Mouse (Mus musculus): ENCODE results near the gene Tmem150a. TPM values are rescaled to one million over a fixed set of nuclear protein-coding genes. Genes with fewer than 3 reads are reported as not detected.

The Tmem150a gene
- polyA plus RNA-seq, 1 experiment from 2014 or later, result 9.2 TPM

DNA sequence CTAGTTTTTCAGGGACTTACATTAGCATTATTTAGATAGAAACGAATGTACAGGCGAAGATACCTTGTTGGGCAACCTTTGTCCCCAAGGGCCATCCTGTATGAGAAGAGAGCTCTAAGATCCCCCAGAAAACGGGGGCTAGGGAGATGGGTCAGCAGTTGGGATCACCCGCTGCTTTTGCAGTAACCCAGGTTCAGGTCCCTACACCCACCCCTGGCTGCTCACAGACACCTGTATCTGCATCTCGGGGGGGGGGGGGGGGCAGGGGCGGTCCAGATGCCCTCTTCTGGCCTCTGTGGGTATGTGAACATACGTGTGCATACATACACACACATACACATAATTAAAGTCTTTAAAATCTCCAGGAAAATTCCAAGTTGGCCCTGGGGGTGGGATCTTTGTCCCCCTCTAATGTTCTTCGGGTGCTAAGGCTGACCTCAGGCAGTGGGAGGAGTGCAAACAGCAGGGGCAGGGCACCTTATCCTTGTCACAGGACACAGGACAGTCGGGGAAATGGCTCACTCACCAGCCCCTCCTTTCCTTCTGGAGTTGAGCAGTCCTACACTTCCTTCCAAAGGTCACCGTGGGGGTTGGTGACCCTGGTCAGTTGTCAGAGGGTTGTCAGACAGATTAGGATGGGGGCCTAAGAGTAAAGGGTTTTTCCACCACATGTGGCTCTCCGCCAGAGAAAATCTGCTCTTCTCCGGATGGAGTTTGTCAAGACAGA is 35.7 kb downstream of the Tmem150a start:
- ATAC-seq (ENCODE audit: low FRiP score), result no peak; the same call in 1 of the 2 replicates
- Histone ChIP-seq H3K9me3 (ENCODE audit: control insufficient read depth, low read length) (no peaks in the 10 kb centered on the region), H3K4me1 (replicated peaks; ENCODE audit: control insufficient read depth, insufficient read depth, low read length) (peaks cover 3% of the 10 kb centered on the region; the same call in 1 of the 2 replicates), H3K9ac (ENCODE audit: low read depth, low read length) (peak overlapping the region; percentile 65; the same call in 1 of the 2 replicates), H3K4me2 (replicated peaks; ENCODE audit: low read depth, low read length) (peak overlapping the region; percentile 49), H3K4me3 (ENCODE audit: low read depth, low read length) (peak overlapping the region; percentile 34), H3K36me3 (ENCODE audit: control insufficient read depth, insufficient read depth, low read length) (no peaks in the 10 kb centered on the region), H3K27ac (ENCODE audit: low read depth, low read length) (no peak overlapping the region), H3K27me3 (ENCODE audit: control insufficient read depth, insufficient read depth, low read length) (peaks cover 7% of the 10 kb centered on the region; the same call in 1 of the 2 replicates)
- DNase-seq (ENCODE audit: low spot score), result peak; percentile 21
- WGBS, result 16% methylated on average over 12 of the region's 12 CpGs

DNA sequence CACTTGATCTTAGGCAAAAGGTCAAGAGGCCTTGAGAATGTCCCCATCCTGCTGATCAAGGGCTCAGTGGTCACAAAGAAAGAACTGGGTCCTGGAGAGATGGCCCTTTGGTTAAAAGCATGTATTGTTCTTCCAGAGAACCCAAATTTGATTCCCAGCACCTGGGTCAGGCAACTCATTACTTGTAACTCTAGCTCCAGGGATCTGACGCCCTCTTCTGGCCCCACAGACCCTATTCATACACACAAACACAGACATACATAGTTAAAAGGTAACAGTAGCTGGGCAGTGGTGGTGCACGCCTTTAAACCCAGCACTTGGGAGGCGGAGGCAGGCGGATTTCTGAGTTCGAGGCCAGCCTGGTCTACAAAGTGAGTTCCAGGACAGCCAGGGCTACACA is 37.1 kb downstream of the Tmem150a start:
- Histone ChIP-seq H3K27me3 (ENCODE audit: control insufficient read depth, insufficient read depth, low read length) (peaks cover 7% of the 10 kb centered on the region; the same call in 1 of the 2 replicates), H3K9ac (ENCODE audit: low read depth, low read length) (no peak overlapping the region), H3K9me3 (ENCODE audit: control insufficient read depth, low read length) (no peaks in the 10 kb centered on the region), H3K4me3 (ENCODE audit: low read depth, low read length) (no peak overlapping the region), H3K4me2 (replicated peaks; ENCODE audit: low read depth, low read length) (no peak overlapping the region), H3K27ac (ENCODE audit: low read depth, low read length) (no peak overlapping the region), H3K36me3 (ENCODE audit: control insufficient read depth, insufficient read depth, low read length) (no peaks in the 10 kb centered on the region), H3K4me1 (replicated peaks; ENCODE audit: control insufficient read depth, insufficient read depth, low read length) (peaks cover 3% of the 10 kb centered on the region; the same call in 1 of the 2 replicates)
- WGBS, result 88% methylated on average over 5 of the region's 5 CpGs
- ATAC-seq (ENCODE audit: low FRiP score) (no peak), DNase-seq (ENCODE audit: low spot score) (no peak)

DNA sequence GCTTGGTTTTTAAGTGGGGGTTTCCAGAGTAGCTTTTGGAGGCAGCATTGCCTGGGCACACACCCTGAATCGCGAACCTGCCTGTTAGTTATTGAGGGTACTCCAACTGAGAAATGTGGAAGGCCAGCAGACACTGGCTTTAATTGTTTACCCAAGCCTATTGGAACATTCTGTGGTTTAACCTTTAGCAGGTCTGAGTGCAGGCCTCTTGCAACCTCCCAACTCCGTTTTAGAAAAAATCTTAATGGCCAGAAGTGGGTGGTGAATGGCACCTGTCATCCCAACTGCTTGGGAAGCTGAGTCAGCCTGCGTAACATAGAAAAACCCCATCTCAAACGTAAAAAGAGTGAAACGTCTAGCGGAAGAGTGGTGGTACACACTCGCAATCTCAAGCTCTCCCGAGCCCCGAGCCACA is 41.6 kb downstream of the Tmem150a start:
- DNase-seq (ENCODE audit: low spot score) (no peak), ATAC-seq (ENCODE audit: low FRiP score) (no peak)
- 88% methylated on average over 10 of the region's 10 CpGs for WGBS
- H3K4me2 ChIP-seq (replicated peaks; ENCODE audit: low read depth, low read length), result no peak overlapping the region
- H3K27ac ChIP-seq (ENCODE audit: low read depth, low read length), result no peak overlapping the region
- H3K4me1 ChIP-seq (replicated peaks; ENCODE audit: control insufficient read depth, insufficient read depth, low read length), result no peaks in the 10 kb centered on the region
- H3K27me3 ChIP-seq (ENCODE audit: control insufficient read depth, insufficient read depth, low read length), result no peaks in the 10 kb centered on the region
- no peaks in the 10 kb centered on the region for H3K9me3 ChIP-seq (ENCODE audit: control insufficient read depth, low read length)
- no peak overlapping the region for H3K9ac ChIP-seq (ENCODE audit: low read depth, low read length)
- no peaks in the 10 kb centered on the region for H3K36me3 ChIP-seq (ENCODE audit: control insufficient read depth, insufficient read depth, low read length)
- no peak overlapping the region for H3K4me3 ChIP-seq (ENCODE audit: low read depth, low read length)

DNA sequence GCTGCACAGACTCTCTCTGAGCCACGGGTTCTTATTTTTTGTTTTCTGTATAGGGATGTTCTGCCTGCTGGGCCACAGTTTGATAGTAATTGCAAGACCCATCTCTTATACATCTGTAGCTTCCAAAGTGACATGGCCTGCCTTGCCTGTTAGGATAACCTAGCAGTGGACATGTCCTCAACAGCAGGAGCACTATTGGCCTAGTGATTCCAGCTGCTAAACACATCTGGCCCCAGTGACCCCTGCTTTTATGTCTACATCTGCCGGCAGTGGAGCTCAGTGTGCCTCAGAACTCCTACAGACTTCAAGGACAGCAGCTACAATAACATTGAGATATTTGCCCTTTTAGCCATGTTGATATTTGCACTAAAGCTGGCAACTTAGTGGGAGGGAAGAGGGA is 44.7 kb downstream of the Tmem150a start:
- ATAC-seq (ENCODE audit: low FRiP score) (no peak), DNase-seq (ENCODE audit: low spot score) (no peak)
- Histone ChIP-seq H3K4me3 (ENCODE audit: low read depth, low read length) (no peak overlapping the region), H3K27me3 (ENCODE audit: control insufficient read depth, insufficient read depth, low read length) (no peaks in the 10 kb centered on the region), H3K27ac (ENCODE audit: low read depth, low read length) (no peak overlapping the region), H3K9me3 (ENCODE audit: control insufficient read depth, low read length) (no peaks in the 10 kb centered on the region), H3K4me1 (replicated peaks; ENCODE audit: control insufficient read depth, insufficient read depth, low read length) (no peaks in the 10 kb centered on the region), H3K4me2 (replicated peaks; ENCODE audit: low read depth, low read length) (no peak overlapping the region), H3K9ac (ENCODE audit: low read depth, low read length) (no peak overlapping the region), H3K36me3 (ENCODE audit: control insufficient read depth, insufficient read depth, low read length) (no peaks in the 10 kb centered on the region)
- whole genome bisulfite sequencing, result 44% methylated on average over 2 of the region's 2 CpGs

DNA sequence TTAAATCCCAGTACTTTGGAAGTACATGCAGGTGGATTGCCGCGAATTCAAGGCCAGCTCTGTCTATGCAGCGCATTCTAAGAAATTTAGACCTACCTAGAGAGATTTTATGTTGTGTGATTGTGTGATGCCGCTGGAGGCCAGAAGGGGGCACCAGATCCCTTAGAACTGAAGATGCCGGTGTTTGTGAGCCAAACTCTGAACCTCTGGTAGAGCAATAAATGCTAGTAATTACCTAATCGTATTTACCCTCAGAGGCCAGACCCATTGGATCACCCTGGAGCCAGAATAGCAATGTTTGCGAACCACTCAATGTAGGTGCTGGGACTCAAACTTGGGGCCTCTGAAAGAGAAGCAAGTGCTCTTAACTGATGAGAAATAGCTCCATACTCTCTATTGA is 46.6 kb downstream of the Tmem150a start:
- Histone ChIP-seq H3K36me3 (ENCODE audit: control insufficient read depth, insufficient read depth, low read length) (no peaks in the 10 kb centered on the region), H3K27ac (ENCODE audit: low read depth, low read length) (no peak overlapping the region), H3K4me3 (ENCODE audit: low read depth, low read length) (no peak overlapping the region), H3K9ac (ENCODE audit: low read depth, low read length) (no peak overlapping the region), H3K27me3 (ENCODE audit: control insufficient read depth, insufficient read depth, low read length) (no peaks in the 10 kb centered on the region), H3K9me3 (ENCODE audit: control insufficient read depth, low read length) (no peaks in the 10 kb centered on the region), H3K4me1 (replicated peaks; ENCODE audit: control insufficient read depth, insufficient read depth, low read length) (no peaks in the 10 kb centered on the region), H3K4me2 (replicated peaks; ENCODE audit: low read depth, low read length) (no peak overlapping the region)
- ATAC-seq (ENCODE audit: low FRiP score) (no peak), DNase-seq (ENCODE audit: low spot score) (peak; percentile 81)
- 26% methylated on average over 7 of the region's 7 CpGs for WGBS

DNA sequence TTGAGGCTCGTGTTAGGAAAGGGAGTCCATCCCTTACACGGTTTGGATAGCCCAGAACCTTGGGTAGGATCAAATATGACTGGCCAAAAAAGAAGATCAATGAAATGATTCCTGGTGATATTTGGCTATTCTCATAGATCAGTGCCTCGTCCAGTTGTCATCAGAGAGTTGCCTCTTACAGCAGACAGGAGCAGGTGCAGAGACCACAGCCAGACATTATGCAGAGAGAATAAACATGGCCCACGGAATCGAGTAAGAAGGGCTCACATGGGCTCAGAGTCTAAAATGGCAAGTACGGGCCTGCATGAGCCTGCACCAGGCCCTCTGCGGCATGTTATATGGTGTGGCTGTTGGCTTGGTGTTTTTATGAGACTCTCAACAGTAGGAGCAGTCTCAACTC is 50.1 kb downstream of the Tmem150a start:
- no peak overlapping the region for H3K4me2 ChIP-seq (replicated peaks; ENCODE audit: low read depth, low read length)
- no peak overlapping the region for H3K4me3 ChIP-seq (ENCODE audit: low read depth, low read length)
- H3K9ac ChIP-seq (ENCODE audit: low read depth, low read length), result no peak overlapping the region
- no peaks in the 10 kb centered on the region for H3K27me3 ChIP-seq (ENCODE audit: control insufficient read depth, insufficient read depth, low read length)
- no peaks in the 10 kb centered on the region for H3K36me3 ChIP-seq (ENCODE audit: control insufficient read depth, insufficient read depth, low read length)
- DNase-seq (ENCODE audit: low spot score) (no peak), ATAC-seq (ENCODE audit: low FRiP score) (no peak)
- no peak overlapping the region for H3K27ac ChIP-seq (ENCODE audit: low read depth, low read length)
- H3K9me3 ChIP-seq (ENCODE audit: control insufficient read depth, low read length), result no peaks in the 10 kb centered on the region
- 88% methylated on average over 7 of the region's 7 CpGs for WGBS
- H3K4me1 ChIP-seq (replicated peaks; ENCODE audit: control insufficient read depth, insufficient read depth, low read length), result no peaks in the 10 kb centered on the region

DNA sequence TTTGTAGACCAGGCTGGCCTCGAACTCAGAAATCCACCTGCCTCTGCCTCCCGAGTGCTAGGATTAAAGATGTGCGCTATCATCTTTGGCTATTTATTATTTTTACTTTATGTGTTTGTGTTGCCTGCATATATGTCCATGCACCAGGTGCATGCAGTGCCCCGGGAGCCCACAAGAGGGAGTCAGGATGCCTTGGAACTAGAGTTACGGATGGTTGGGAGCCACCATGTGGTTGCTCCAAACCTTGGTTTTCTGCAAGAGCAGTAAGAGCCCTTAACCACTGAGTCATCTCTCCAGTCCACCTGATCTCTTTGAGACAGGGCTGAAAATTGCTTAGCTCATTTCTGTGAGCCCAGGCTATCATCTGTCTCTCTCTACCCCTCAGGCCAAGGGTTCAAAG is 51.9 kb downstream of the Tmem150a start:
- no peaks in the 10 kb centered on the region for H3K9me3 ChIP-seq (ENCODE audit: control insufficient read depth, low read length)
- peak; percentile 94 for DNase-seq (ENCODE audit: low spot score)
- no peak overlapping the region for H3K4me2 ChIP-seq (replicated peaks; ENCODE audit: low read depth, low read length)
- H3K4me3 ChIP-seq (ENCODE audit: low read depth, low read length), result no peak overlapping the region
- no peaks in the 10 kb centered on the region for H3K36me3 ChIP-seq (ENCODE audit: control insufficient read depth, insufficient read depth, low read length)
- H3K27me3 ChIP-seq (ENCODE audit: control insufficient read depth, insufficient read depth, low read length), result no peaks in the 10 kb centered on the region
- H3K27ac ChIP-seq (ENCODE audit: low read depth, low read length), result no peak overlapping the region
- 4% methylated on average over 5 of the region's 5 CpGs for WGBS
- peak; percentile 61 for ATAC-seq (ENCODE audit: low FRiP score)
- no peak overlapping the region for H3K9ac ChIP-seq (ENCODE audit: low read depth, low read length)
- H3K4me1 ChIP-seq (replicated peaks; ENCODE audit: control insufficient read depth, insufficient read depth, low read length), result no peaks in the 10 kb centered on the region

Other genes starting within 250 kb of the Tmem150a start
- 9.2 and 9.6 TPM in 2 replicates for gene Atoh8, start 119.9 kb upstream of the Tmem150a start, polyA plus RNA-seq (2014; fragmentation: Nextera tagmentation; extraction: Ambion mirVana)
- not detected in 2 replicates for gene Sftpb, start 50.8 kb upstream of the Tmem150a start, polyA plus RNA-seq (2014; fragmentation: Nextera tagmentation; extraction: Ambion mirVana)
- gene Usp39, start 10.3 kb upstream of the Tmem150a start, polyA plus RNA-seq (2014; fragmentation: Nextera tagmentation; extraction: Ambion mirVana), result 102 and 113 TPM in 2 replicates
- 17.6 and 28.4 TPM in 2 replicates for gene 0610030E20Rik, start 8.1 kb upstream of the Tmem150a start, polyA plus RNA-seq (2014; fragmentation: Nextera tagmentation; extraction: Ambion mirVana)
- 106 and 111 TPM in 2 replicates for gene Rnf181, start 11.5 kb downstream of the Tmem150a start, polyA plus RNA-seq (2014; fragmentation: Nextera tagmentation; extraction: Ambion mirVana)
- 13.4 and 13.7 TPM in 2 replicates for gene Vamp5, start 25.0 kb downstream of the Tmem150a start, polyA plus RNA-seq (2014; fragmentation: Nextera tagmentation; extraction: Ambion mirVana)
- gene Vamp8, start 35.3 kb downstream of the Tmem150a start, polyA plus RNA-seq (2014; fragmentation: Nextera tagmentation; extraction: Ambion mirVana), result 35.2 and 37.9 TPM in 2 replicates
- gene Ggcx, start 58.9 kb downstream of the Tmem150a start, polyA plus RNA-seq (2014; fragmentation: Nextera tagmentation; extraction: Ambion mirVana), result 12.9 and 13.1 TPM in 2 replicates
- gene Mat2a, start 84.1 kb downstream of the Tmem150a start, polyA plus RNA-seq (2014; fragmentation: Nextera tagmentation; extraction: Ambion mirVana), result 409 and 478 TPM in 2 replicates
- 0.45 and 0.66 TPM in 2 replicates for gene Sh2d6, start 166.3 kb downstream of the Tmem150a start, polyA plus RNA-seq (2014; fragmentation: Nextera tagmentation; extraction: Ambion mirVana)
- gene Capg, start 188.9 kb downstream of the Tmem150a start, polyA plus RNA-seq (2014; fragmentation: Nextera tagmentation; extraction: Ambion mirVana), result 10.4 TPM in 2 replicates
- 17.7 and 18.5 TPM in 2 replicates for gene Elmod3, start 243.0 kb downstream of the Tmem150a start, polyA plus RNA-seq (2014; fragmentation: Nextera tagmentation; extraction: Ambion mirVana)
- 6.0 and 7.4 TPM in 2 replicates for gene Retsat, start 243.0 kb downstream of the Tmem150a start, polyA plus RNA-seq (2014; fragmentation: Nextera tagmentation; extraction: Ambion mirVana)